Mouse (Mus musculus): ENCODE measurements around the gene Lrrc61.

Gene Lrrc61

DNA sequence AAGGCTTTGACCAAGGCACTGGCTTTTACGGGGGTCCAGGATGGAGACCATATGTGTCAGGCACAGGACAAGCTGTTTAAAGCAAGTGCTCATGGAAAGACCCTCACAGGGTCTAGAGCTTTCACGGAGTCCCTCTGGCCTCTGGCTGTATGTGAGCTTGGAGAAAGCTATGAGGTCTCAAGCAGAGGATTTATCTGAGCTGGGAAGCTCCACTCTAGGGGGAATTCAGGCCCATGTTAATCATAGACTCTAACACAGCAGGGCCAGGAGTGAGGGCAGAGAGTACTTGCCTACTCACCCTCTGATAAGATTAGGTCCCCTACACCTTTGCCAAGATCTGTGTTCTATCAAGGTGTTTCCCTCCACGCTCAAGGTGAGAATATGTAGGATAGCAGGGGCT lies 12.0 kb upstream of the Lrrc61 start:
- in situ Hi-C loops (cut with MboI; ENCODE audit: unreplicated experiment in 2 of 2), result loop anchor here (5.0 to 25.0 kb wide), 6 partner anchors 232 to 852 kb away; partner anchors contain the start of genes Doxl2 (in 1 of the 2), Gimap3 (in 1 of the 2) and Stk31 (in 1 of the 2)

DNA sequence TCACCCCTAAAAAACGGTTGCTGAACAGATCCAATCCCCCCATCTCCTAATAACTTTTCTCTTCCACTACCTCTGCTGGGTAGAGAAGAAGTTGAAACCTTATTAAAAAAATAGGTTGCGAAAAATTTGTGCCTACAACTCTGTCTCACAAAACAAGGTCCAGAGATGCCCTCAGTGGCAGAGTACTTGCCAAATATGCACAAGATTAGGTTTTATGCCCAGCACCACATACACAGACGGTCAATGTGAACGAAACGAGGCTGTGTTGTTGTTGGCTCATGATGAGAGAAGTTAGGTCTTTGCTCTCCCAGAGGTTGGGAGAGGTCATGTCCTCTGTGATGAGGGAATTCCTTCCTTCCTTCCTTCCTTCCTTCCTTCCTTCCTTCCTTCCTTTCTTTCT lies 9.3 kb upstream of the Lrrc61 start:
- in situ Hi-C loops (cut with MboI; ENCODE audit: unreplicated experiment in 2 of 2), result loop anchor here (5.0 to 25.0 kb wide), 6 partner anchors 97 to 850 kb away; partner anchors contain the start of genes Doxl2 (in 1 of the 2), Gimap3 (in 1 of the 2) and Stk31 (in 1 of the 2)

DNA sequence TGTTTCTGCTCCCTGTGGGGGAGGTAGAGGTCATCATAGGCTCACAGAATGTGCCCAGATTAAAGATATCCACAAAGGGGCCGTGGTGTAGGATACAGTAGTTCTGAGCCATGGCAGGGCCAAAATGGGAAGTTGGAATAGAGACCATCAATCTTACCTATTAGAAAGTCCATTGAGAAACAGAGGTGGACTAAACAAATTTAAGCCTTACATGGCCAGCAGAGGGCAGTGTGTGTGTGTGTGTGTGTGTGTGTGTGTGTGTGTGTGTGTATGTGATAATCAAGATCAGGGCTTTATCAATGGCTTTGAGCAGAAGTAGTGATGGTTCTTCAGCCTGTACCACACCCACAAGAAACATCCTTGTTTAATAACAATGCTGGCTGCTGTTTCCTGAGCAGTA lies 8.3 kb upstream of the Lrrc61 start:
- in situ Hi-C loops (cut with MboI; ENCODE audit: unreplicated experiment in 2 of 2), result loop anchor here (5.0 to 25.0 kb wide), 6 partner anchors 96 to 849 kb away; partner anchors contain the start of genes Doxl2 (in 1 of the 2), Gimap3 (in 1 of the 2) and Stk31 (in 1 of the 2)

DNA sequence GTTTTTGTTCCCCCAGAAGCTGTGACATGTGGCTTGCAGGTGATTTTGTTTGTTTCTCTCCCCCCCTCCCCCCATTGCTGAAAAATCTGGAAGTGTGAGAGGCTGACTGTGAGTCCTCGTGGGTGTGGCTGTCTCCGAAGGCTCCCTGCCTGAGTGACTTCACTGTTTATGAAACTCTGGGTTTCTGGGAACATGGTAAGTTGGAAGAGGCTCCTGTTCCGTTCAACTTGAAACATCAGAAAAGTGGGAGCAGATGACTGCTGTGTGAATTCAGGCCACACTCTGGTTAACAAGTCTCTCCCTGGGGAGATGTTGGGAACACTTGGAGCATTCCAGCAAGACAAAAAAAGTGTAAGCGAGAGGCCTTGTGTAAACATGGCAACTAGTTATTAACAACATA lies 7.7 kb upstream of the Lrrc61 start:
- in situ Hi-C loops (cut with MboI; ENCODE audit: unreplicated experiment in 2 of 2), result loop anchor here (5.0 to 25.0 kb wide), 6 partner anchors 95 to 848 kb away; partner anchors contain the start of genes Doxl2 (in 1 of the 2), Gimap3 (in 1 of the 2) and Stk31 (in 1 of the 2)

DNA sequence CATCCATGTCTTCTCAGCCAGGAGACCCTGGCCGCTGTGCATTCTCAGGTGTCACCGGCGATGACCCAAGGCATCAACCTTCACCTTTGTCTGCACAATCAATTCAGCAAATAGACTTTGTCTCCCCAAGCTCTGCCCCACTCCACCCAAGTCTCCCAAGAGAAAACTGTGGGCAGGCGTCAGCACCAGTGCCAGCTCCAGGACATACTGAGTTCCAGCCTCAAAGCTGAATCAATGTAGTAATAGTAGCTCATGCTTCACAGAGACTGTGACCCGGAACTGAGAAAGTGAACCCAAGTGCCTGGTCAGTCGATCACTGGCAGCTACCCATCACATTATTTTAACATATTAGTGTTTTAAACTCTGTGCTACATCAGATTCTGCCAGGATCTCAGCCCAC lies 6.3 kb upstream of the Lrrc61 start:
- in situ Hi-C loops (cut with MboI; ENCODE audit: unreplicated experiment in 2 of 2), result loop anchor here (5.0 to 25.0 kb wide), 6 partner anchors 94 to 846 kb away; partner anchors contain the start of genes Doxl2 (in 1 of the 2), Gimap3 (in 1 of the 2) and Stk31 (in 1 of the 2)

DNA sequence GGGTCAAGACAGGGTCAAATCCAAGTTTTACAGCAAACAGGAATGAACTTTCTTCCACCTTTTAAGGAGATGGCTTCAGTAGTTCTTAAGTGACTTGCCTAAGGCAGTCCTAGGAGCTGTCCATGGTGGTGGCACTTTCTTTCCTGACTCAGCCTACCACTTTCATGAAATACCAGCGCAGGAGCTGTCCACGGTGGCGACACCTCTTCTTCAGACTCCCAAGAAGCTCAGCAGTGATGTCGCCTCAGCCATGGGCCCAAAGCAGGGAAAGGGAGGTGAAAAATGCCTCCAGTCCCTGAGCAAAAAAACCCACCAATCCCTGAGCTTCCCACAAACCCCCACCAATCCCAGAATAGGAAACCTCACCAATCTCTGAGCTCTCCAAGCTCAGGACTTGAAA lies 1.7 kb upstream of the Lrrc61 start:
- in situ Hi-C loops (cut with MboI; ENCODE audit: unreplicated experiment in 2 of 2), result loop anchor here in 1 of 2 experiments (5.0 kb wide), 1 partner anchor 219 kb away; the partner anchor contains the start of gene Gimap3

DNA sequence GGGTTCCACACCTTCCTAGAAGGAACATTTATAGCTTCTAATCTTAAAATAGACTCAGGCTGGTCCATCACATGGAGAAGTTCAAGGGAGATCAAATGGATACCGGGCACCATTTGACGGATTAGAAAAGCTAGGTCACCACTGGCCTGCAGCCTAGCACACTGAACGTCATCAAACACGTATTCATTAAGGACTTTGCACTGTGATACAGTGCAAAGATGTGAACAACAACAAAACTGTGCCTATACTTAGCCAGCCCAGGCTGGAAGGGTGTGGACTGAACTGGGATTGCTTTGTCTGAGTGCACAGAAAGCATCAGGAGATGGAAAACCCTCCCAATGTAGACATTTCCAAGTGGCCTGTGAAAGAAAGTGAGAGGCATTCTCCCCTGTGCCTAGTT lies 777 bp upstream of the Lrrc61 start:
- in situ Hi-C loops (cut with MboI; ENCODE audit: unreplicated experiment in 2 of 2), result loop anchor here in 1 of 2 experiments (5.0 kb wide), 1 partner anchor 218 kb away; the partner anchor contains the start of gene Gimap3

DNA sequence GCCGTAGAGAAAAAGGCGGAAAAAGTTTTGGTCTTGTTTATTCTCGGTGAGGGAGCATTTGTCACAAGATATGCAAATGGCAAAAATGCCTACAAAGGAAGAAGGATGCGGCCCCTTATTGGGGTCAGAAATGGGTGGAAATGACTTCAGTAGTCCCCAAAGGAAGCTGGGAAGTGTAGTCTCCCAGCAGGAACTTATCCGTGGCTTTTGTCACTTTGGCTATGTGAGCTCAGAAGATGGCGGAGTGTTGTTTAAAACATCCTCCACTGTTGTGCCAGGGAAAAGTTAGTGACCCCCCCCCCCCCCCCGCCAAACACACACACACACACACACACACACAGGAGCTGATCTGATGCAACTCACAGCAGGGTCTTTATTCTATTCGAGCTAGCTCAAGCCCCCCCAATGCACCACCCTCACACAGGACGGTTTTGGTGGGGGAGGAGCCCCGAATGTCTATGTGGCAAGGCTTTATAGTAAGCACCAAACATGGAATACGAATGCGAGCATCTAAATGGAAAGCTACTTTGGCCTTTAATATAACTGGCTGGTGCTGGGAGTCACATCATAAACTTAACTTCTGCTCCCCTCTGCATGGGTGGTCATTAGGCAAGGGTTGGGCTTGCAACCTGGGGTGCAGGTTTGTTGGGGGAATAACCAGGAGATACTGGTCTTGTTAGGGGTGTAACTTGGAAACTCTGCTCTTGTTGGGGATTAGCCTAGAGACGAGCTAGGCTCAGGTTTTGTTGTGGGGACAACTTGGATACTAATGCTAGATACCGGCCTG lies 701 bp downstream of the Lrrc61 start:
- in situ Hi-C loops (cut with MboI; ENCODE audit: unreplicated experiment in 2 of 2), result no loop called here

DNA sequence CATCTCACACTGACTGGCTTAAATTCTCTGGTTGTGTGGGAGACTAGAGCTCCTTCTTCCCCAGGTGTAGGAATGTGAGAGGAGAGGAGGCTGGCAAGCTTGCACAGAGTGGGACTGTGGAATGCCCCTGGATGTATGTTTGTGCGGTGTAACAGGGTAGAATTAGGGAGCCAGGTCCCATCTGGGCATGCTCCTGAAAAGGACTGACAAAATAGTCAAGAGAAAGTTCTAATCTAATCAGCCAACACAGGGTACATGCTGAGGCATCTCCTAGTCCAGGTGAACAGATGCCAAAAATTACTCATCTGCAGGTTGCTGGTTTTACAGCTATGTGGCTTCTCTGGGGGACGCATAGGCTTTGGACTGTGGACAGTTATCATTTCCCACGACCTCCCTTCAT lies 1.4 kb downstream of the Lrrc61 start:
- in situ Hi-C loops (cut with MboI; ENCODE audit: unreplicated experiment in 2 of 2), result no loop called here

DNA sequence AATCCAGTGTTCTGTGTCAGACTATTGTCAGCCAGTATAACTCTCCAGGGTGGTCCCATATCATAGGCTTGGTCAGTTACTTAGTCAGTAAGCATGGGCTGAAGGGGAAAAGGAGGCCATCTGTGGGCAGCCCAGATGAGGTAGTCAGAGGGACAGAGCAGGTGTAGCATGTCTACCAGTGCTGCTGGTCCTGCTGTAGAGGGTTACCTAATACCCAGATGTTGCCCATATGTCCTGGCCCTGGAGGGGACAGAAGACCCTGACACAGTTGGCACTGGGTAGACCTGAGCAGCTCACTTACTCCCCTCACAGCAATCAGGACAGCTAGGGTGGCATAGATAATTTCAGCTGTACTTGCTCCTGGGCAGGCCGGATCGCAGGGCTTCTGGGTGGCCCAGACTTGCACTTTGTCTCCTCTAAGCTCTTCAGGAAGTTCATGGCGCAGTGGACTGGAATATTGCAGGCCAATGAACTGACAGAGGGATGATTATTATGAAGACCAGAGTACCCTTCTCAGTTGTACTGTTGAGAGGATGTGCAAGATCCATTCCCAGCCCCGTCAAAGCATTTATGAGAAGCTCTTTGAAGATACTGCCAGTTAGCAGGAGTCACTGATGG lies 11.2 kb downstream of the Lrrc61 start:
- in situ Hi-C loops (cut with MboI; ENCODE audit: unreplicated experiment in 2 of 2), result no loop called here

DNA sequence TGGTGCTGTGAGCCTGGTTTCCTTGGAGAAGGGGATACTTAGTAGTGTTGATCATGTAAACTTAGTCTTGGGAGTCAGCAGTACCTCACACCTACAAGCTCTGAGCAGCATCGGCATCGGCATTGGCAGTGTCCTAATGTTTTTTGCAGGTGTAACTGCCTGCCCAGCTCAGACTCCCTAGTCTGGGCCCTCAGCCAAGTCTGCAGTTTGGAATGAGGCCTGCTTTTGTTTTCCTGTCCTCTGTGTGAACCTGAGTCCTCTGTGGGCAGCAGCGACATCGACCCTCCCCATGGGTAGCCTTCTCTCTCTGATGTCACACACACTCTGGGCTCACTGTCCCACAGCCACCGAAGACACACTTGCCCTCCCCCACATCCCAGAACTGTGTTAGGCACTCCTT lies 11.7 kb downstream of the Lrrc61 start:
- in situ Hi-C loops (cut with MboI; ENCODE audit: unreplicated experiment in 2 of 2), result no loop called here

DNA sequence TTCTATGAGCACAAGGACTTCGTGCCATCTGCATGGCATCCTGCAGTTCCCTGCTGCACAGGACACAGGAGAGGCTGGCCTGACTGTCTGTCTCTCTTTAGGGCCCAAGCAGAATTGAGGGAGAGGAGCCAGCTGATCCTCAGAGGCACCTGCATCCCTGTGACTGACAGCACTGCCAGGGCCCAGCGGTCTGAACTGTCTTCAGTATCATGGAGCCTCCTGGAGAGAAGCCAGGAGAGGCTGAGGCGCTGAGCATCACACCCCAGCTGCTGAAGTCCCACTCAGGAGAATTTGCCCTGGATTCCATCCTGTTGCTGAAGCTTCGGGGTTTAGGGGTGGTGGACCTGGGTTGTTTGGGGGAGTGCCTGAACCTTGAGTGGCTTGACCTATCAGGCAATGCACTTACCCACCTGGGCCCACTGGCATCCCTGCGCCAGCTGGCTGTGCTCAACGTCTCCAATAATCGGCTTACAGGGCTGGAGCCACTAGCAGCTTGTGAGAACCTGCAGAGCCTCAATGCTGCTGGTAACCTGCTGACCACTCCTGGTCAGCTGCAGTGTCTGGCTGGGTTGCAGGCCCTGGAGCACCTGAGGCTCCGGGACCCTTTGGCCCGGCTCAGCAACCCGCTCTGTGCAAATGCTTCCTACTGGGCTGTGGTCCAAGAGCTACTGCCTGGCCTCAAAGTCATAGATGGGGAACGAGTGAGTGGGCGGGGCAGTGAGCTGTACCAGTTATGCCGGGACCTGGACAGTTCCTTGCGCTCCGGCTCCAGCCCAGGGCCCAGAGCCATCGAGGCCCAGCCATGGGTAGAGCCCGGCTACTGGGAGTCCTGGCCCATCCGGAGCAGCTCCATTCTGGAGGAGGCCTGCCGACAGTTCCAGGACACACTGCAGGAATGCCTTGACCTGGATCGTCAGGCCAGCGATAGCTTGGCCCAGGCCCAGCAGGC lies 13.7 kb downstream of the Lrrc61 start:
- in situ Hi-C loops (cut with MboI; ENCODE audit: unreplicated experiment in 2 of 2), result no loop called here

DNA sequence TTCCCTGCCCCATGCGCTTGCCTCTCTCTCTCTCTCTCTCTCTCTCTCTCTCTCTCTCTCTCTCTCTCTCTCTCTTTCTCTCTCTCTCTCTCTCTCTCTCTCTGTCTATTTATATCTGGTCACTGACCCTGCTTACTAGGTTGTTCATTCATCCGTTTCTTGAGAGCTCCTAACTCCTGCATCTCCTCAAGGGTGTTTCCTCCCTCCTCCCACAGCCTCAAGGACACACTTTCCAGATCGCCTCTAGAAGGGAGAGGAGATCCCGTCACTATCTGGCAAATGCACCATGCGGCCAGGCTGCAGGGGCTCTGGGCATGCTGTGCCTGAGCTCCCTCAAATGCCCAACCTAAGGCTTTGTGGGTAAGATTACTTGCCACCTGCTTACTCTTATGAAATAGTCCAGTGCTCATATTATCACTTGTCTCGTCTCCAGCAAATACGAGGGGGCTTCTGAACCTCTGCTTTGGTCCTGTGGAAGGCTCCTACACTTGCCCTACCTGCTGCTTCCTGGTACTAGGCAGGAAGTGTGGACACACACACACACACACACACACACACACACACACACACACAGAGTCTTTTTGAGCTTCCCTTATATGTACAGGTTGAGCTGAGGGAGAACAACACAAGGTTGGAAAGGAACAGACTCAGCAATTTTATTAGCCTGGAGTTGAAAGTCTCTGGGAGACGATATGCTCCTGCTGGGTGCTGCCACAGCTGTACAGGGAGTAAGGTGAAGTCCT lies 14.6 kb downstream of the Lrrc61 start:
- in situ Hi-C loops (cut with MboI; ENCODE audit: unreplicated experiment in 2 of 2), result no loop called here

DNA sequence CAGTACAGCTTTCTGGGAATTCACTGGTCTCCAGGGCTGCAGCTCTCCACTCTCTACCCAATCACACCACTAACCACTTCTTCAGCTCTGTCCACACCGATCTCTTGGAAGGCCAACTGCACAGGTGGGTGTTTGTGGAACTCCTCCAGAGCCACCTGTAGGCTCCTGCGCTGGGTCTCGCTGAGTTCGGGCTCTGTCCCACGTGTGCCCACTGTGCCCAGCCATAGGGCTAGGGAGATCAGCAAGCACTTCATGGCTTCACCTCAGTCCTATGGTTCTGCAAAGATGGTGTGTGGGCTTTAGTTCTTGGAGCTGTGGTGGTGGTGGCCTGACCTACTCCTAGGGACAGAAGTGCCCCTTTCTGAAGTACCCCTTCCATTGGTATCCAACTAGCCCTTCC lies 17.4 kb downstream of the Lrrc61 start:
- in situ Hi-C loops (cut with MboI; ENCODE audit: unreplicated experiment in 2 of 2), result no loop called here

DNA sequence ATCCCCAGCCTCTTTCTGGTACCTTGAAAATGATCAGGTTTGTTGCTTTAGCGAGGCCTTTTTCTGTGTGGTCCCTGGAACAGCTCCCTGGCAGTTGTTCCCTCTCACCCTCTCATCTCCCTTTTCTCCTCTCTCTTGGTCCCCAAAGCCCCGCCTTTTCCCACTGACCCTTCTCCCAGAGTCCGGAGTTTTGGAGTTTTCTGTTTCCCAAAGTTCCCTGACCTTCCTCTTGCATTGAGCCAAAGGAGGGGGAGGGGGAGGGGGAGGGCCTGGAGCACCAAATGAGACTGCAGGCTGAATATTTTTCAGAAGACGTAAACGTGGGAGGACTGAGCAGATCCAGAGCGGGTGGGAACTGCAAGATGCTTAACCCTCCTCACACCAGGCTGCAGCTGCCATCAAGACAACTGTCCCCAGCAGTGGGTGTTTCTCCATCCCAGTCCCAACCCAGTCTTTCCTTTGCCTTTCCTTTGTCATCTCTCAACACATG lies 18.0 kb downstream of the Lrrc61 start, which contains the start of gene Rarres2:
Gene Rarres2, minus strand, starts transcription at position 218 of the 490 bp plus-strand sequence.
- in situ Hi-C loops (cut with MboI; ENCODE audit: unreplicated experiment in 2 of 2), result no loop called here

DNA sequence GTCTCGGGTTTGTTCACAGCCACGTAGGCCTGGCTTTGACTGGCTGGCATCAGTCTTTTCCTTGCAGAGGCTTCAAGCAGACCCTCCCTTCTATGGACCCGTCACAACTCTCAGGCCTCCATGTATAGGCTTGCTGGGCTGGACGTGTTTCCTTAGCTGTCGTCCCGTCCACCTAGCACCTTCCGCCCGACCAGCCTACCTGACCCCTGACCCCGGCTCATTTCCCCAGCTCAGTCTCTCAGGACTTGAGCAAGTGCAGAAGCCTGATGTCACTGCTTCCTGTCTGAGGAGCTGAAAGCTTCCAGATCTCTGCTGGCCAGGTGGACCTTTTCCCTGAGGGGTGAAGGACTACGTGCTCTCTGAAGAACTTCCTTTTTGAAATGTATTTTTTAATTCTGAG lies 18.7 kb downstream of the Lrrc61 start:
- in situ Hi-C loops (cut with MboI; ENCODE audit: unreplicated experiment in 2 of 2), result no loop called here

DNA sequence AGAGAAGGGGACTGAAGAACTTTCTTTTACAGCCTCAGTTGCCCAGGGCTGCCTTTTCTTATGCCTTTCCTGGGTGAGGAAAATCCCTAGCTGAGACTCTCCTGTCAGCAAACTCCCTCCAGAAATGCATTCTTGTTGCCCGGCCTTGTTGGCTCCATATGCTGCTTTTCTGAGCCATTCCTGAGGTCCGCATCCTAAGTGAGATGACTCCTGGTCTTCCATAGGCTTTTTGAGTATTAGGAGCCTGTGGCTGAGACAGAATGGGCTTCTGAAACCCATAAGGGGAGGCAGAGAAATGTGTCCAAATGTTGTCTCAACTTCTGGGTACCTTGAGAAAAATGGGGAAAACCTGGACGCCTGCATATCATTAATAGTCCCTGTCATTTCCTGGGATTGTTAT lies 19.4 kb downstream of the Lrrc61 start:
- in situ Hi-C loops (cut with MboI; ENCODE audit: unreplicated experiment in 2 of 2), result no loop called here

DNA sequence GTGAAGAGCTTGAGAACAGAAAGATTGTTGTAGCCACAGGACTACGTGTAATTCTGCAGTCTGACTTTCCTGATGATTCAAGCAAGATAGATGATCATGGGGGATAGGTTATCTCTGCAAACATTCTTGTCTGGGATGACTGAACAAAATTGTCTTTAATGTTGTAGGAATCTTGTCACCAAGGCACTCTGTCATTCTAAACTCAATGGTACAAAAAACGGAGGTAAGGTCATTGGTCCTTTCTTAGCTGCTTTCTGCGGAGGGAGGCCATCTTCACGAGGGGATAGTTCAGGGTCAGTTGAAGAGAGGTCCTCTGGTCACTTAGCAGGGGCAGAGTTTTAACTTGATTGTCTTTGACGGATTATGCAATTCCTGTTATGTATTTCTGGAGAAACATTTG lies 24.1 kb downstream of the Lrrc61 start:
- in situ Hi-C loops (cut with MboI; ENCODE audit: unreplicated experiment in 2 of 2), result no loop called here

DNA sequence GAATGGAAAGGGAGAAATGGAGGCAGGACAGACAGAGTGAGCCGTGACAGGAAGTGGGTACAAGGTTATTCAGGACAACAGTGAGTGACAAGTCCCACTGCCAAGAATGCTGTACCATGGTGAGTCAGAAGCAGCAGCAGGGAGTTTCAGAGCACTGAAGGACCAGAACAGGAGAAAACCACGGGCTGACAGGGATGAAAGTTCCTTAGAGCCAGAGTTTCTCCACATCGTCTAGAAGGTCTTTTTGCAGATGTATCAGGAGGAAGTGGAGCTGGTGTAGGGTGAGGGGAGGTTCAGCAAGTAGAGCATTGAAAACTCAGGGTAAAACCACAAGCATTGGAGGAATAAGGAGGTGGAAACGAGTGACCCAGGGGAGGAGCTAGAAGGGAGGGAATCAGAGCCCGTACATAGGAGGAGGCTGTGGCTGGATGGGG lies 24.6 kb downstream of the Lrrc61 start:
- in situ Hi-C loops (cut with MboI; ENCODE audit: unreplicated experiment in 2 of 2), result no loop called here
